Mouse (Mus musculus) cortical plate, adult 2 months (tissue): ENCODE results near the gene Cep89.

Experiments used
- CTCF ChIP-seq: fragments of 200-500 bp; IDR thresholded peaks from 2 replicates; pipeline ENCODE4 v1.5.1; 2011; ENCODE audit warnings: mild to moderate bottlenecking, control low read depth, low read length; ENCODE audit not compliant: insufficient read depth; ENCODE audit errors: extremely low read depth
- POLR2A ChIP-seq: fragments of 200-500 bp; IDR thresholded peaks from 2 replicates; pipeline ENCODE4 v1.6.1; 2011; ENCODE audit warnings: mild to moderate bottlenecking, low read length, control low read depth; ENCODE audit not compliant: insufficient read depth; ENCODE audit errors: extremely low read depth

DNA sequence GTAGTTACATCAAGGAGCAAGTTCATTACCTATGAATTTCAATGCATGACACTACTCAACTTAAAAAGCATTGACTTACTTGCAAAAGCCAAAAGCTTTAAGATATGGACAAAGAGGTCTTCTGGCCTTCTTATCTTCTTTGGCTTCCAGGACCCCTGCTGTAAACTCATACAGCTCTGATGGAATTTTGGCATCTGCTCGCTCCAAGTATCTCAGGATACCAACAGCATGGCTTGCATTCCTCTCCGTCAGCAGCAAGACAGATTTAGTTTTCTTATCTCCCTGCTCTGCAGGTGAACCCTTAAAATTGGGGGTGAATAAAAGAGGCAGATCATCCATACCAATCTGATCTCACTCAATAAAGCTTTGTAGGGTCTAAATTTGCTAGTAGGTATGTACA lies 88.3 kb downstream of the Cep89 start:
- no peak for TF ChIP-seq POLR2A
- no peak for TF ChIP-seq CTCF
